Mouse (Mus musculus) liver, embryonic 14.5 days (tissue): ENCODE measurements around the gene Dolk.

ENCODE experiments used
- CTCF ChIP-seq: IDR thresholded peaks from 2 replicates; pipeline ENCODE4 v1.5.1; 2016; ENCODE audit warnings: antibody characterized with exemption, low read depth, control low read depth
- EP300 ChIP-seq: IDR thresholded peaks from 2 replicates; pipeline ENCODE4 v1.6.1; 2016; ENCODE audit warnings: antibody characterized with exemption, low read depth

GRCm38 (mm10) chr2:30328791-30329190, 42.7 kb upstream of the Dolk start:
- no peak for TF ChIP-seq EP300
- no peak for TF ChIP-seq CTCF
